Mouse (Mus musculus): ENCODE measurements around the gene Smpd4. TPM values are rescaled to one million over a fixed set of nuclear protein-coding genes. Genes with fewer than 3 reads are reported as not detected.

Smpd4 gene
- polyA plus RNA-seq, 1 experiment from 2014 or later, result 27.5 TPM

DNA sequence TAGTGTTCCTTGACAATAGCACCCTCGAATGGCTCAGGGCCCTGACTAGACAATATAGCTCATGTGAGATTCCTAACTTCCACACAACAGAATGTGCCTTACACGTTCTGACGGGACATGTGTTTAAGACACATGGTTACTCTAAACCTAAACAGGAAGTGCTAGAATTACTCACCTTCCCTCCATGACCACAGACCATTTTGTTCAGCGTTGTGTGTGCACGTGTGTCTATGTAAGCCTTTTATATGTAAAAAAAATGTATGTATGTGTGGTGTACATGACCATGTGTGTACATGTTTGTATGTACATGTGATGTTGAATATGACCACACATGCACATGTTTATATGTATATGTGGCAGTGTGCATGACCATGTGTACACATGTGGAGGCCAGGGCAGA, 2.9 kb upstream of the Smpd4 start:
- Histone ChIP-seq H3K27me3 (replicated peaks) (no peaks in the 10 kb centered on the region), H3K4me1 (replicated peaks) (peaks cover 14% of the 10 kb centered on the region), H3K9ac (no peak overlapping the region), H3K9me3 (no peaks in the 10 kb centered on the region), H3K4me3 (replicated peaks) (no peak overlapping the region), H3K36me3 (no peaks in the 10 kb centered on the region), H3K4me2 (replicated peaks) (no peak overlapping the region), H3K27ac (no peak overlapping the region)
- ATAC-seq, result no peak
- 69% methylated on average over 5 of the region's 5 CpGs for WGBS

DNA sequence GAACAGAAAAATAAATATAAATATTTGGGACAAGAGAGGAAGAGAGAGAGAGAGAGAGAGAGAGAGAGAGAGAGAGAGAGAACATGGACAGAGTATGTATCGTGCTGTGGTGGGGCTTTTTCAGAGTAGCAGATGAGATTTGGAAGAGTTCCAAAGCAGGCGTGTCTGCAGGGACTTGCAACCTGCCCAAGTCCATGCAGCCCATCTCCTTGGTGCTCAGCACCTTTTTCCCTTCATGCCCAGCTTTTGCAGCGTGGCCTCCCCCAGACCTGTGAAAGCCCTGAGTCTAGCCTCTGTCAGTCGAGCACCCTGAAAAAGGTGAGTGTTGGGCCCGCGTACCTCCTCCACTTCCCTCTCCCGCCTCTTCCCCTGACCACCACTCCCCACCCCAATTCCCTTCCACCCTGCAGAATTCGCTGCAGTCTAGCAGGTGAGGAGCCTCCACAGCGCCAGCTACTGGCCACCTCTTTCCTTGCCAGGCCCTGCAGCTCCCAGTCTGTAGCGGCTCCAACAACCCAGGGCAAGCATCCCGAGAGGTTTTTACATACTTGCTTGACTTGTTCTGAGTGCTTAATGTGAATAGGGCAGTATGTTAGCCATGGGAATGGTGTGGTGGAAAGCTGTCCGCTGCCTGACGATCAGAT, 1.1 kb upstream of the Smpd4 start:
- H3K4me1 ChIP-seq (replicated peaks), result peaks cover 14% of the 10 kb centered on the region
- H3K9ac ChIP-seq, result no peak overlapping the region
- H3K27me3 ChIP-seq (replicated peaks), result no peaks in the 10 kb centered on the region
- 15% methylated on average over 13 of the region's 13 CpGs for WGBS
- ATAC-seq, result peak; percentile 65
- H3K4me2 ChIP-seq (replicated peaks), result peak overlapping the region; percentile 30; the same call in 1 of the 2 replicates
- 0 out of 2 replicates have a peak overlapping the region, but pooled peaks have one; percentile 1 for H3K4me3 ChIP-seq (replicated peaks)
- H3K36me3 ChIP-seq, result no peaks in the 10 kb centered on the region
- H3K27ac ChIP-seq, result no peak overlapping the region
- no peaks in the 10 kb centered on the region for H3K9me3 ChIP-seq

DNA sequence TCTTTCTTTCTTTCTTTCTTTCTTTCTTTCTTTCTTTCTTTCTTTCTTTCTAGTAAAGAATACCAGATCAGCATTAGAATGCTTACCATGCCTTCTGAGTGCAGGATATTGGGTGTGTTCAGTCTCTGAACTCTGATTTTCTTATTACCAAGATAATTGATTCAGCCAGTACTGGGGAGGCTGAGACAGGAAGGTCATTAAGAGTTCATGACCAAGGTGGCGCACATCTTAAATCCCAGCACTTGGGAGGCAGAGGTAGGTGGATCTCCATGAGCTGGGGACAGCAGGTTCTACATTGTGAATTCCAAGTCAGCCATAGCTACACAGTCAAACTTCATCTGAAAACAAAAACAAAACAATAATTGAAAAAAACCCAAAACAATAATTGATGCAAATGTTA, 2.8 kb downstream of the Smpd4 start:
- Histone ChIP-seq H3K27me3 (replicated peaks) (no peaks in the 10 kb centered on the region), H3K36me3 (peaks cover 16% of the 10 kb centered on the region), H3K4me3 (replicated peaks) (no peak overlapping the region), H3K27ac (no peak overlapping the region), H3K9me3 (no peaks in the 10 kb centered on the region), H3K4me2 (replicated peaks) (no peak overlapping the region), H3K9ac (no peak overlapping the region), H3K4me1 (replicated peaks) (peaks cover 14% of the 10 kb centered on the region)
- 86% methylated on average over 1 of the region's 1 CpGs for WGBS
- no peak for ATAC-seq

DNA sequence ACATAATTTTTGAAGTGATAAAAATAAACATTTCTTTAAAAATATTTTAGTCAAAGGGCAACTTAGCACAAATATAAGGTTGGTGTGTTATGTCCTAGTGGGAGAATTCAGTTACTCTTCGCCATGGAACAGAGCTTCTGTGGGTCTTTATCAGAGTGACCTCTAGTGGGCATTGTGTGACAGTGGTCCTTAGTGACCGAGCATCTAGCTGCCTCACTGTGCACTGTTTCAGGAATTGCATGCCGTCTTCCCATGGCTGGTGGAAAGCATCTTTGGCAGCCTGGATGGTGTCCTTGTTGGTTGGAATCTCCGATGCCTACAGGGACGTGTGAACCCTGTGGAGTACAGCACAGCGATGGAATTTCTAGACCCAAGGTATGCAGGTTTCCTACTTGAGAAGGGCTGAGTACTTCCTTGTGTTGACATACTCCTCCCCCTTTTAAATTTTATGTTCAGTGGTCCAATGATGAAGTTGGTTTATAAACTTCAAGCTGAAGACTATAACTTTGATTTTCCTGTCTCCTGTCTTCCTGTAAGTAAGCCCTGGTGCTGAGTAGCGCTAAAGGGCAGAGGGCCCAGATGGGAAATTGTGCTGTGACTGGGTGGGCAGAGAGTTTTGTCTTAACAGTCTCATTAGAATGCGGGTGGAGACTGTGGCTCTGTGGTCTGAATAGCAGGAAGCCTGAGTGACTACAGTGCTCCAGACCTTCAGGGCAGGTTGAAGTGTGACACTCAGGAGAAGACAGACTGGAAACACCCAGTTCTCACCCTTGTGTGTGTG, 6.5 kb downstream of the Smpd4 start:
- Histone ChIP-seq H3K36me3 (peaks cover 37% of the 10 kb centered on the region), H3K4me2 (replicated peaks) (no peak overlapping the region), H3K27ac (no peak overlapping the region), H3K4me1 (replicated peaks) (0 out of 2 replicates have a peak, but pooled peaks cover under 1% of the 10 kb centered on the region), H3K9me3 (no peaks in the 10 kb centered on the region), H3K9ac (no peak overlapping the region), H3K27me3 (replicated peaks) (no peaks in the 10 kb centered on the region), H3K4me3 (replicated peaks) (no peak overlapping the region)
- ATAC-seq, result peak; percentile 62; the same call in 1 of the 2 replicates
- 65% methylated on average over 8 of the region's 8 CpGs for WGBS

DNA sequence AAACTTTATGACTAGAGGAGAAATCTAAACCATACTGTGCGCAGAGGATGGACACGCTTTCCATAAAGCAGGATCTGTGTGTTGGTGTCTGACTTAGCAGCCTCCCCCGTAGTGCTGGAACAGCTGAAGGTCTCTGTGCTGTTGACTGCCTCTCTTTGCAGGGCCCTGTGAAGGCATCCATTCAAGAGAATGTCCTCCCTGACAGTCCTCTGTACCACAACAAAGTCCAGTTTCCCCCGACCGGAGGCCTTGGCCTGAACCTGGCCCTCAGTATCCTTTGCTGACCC, 7.1 kb downstream of the Smpd4 start:
- Histone ChIP-seq H3K27me3 (replicated peaks) (no peaks in the 10 kb centered on the region), H3K9me3 (no peaks in the 10 kb centered on the region), H3K4me3 (replicated peaks) (no peak overlapping the region), H3K36me3 (peaks cover 37% of the 10 kb centered on the region), H3K9ac (no peak overlapping the region), H3K4me1 (replicated peaks) (no peaks in the 10 kb centered on the region), H3K4me2 (replicated peaks) (no peak overlapping the region), H3K27ac (no peak overlapping the region)
- WGBS, result 93% methylated on average over 5 of the region's 5 CpGs
- no peak for ATAC-seq

DNA sequence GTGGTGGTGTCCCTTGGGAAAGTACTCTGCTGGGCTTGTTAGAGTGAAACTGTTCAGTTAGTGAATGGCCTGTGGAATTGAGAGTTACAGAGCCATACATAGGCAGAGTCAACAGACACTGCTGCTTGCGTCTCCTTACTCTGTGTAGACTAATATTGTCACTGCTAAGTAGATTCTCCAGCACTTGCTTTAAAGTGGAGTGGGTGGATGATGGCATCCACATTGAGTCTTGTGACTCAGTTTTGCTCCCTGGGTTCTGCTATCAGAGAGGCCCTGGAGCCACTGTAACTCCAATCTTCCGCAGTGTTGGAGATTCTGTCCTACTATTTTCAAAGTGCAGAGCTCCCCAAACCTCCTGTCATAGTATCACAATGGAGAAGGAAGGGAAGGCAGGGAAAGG, 13.4 kb downstream of the Smpd4 start:
- 95% methylated on average over 2 of the region's 2 CpGs for WGBS
- ATAC-seq, result no peak
- peaks cover 23% of the 10 kb centered on the region for H3K36me3 ChIP-seq

DNA sequence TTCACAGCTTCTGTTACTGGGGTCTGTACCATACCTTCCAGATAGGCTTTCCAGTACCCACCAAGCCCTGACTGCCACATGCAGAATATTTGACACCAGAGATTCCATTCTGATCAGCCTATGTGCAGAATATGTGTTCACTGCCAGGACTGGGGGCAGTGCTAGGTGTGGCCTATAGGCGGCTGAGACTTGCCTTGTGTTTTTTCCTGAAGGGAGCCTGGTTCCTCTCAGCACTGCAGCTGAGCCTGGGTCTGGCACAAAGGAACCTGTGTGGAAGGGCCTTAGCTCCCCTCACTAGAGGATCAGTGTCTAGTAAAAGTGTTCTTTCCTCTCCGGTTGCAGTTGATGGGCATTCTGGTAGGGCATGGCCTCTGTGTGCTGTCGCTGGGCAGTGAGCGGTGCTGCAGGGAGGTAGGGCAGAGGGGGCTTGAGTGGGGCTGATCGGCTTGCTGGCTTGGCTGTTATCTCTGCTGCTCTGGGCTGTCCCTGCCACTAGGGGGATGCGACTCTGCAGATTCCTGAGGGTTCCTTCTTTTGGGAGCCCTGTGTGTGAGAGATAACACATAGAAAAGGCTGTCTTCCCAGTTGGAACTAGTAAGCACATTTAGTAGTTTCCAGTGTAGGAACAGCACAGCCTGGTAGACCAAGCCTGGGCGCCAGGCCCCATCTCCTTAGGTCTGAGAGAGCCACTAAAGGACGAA, 14.5 kb downstream of the Smpd4 start:
- Histone ChIP-seq H3K4me3 (replicated peaks) (no peak overlapping the region), H3K4me2 (replicated peaks) (no peak overlapping the region), H3K27me3 (replicated peaks) (no peaks in the 10 kb centered on the region), H3K9ac (no peak overlapping the region), H3K36me3 (peaks cover 25% of the 10 kb centered on the region), H3K4me1 (replicated peaks) (no peaks in the 10 kb centered on the region), H3K9me3 (no peaks in the 10 kb centered on the region), H3K27ac (no peak overlapping the region)
- ATAC-seq, result no peak
- WGBS, result 72% methylated on average over 8 of the region's 8 CpGs

More for the DNA sequence above, 13.4 kb downstream of the Smpd4 start:
- H3K27me3 ChIP-seq (replicated peaks), result no peaks in the 10 kb centered on the region
- no peak overlapping the region for H3K4me3 ChIP-seq (replicated peaks)
- no peak overlapping the region for H3K4me2 ChIP-seq (replicated peaks)
- H3K9me3 ChIP-seq, result no peaks in the 10 kb centered on the region
- H3K9ac ChIP-seq, result no peak overlapping the region
- no peak overlapping the region for H3K27ac ChIP-seq
- H3K4me1 ChIP-seq (replicated peaks), result no peaks in the 10 kb centered on the region

DNA sequence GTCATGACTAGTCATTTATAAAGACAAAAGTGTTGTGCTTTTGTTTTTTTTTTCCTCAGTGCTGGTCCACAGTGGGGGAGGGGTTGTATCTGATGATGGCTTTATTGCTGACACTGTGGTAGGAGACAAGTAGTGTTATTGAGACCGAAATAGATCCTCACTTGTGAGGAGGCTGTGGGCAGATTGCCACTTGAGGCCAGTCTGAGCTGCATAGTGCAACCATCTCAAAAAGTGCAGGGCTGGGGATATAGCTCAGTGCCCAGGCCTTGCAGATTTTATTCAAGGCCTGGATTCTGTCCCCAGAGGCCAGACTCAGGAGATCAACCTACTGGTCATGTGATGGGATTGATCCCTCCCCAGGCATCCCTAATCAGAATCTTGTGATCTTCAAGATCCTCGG, 17.8 kb downstream of the Smpd4 start:
- Histone ChIP-seq H3K4me2 (replicated peaks) (no peak overlapping the region), H3K27ac (no peak overlapping the region), H3K4me1 (replicated peaks) (no peaks in the 10 kb centered on the region), H3K4me3 (replicated peaks) (no peak overlapping the region), H3K9ac (no peak overlapping the region), H3K27me3 (replicated peaks) (no peaks in the 10 kb centered on the region), H3K9me3 (no peaks in the 10 kb centered on the region), H3K36me3 (peaks cover 34% of the 10 kb centered on the region)
- 90% methylated on average over 2 of the region's 2 CpGs for WGBS
- no peak for ATAC-seq

DNA sequence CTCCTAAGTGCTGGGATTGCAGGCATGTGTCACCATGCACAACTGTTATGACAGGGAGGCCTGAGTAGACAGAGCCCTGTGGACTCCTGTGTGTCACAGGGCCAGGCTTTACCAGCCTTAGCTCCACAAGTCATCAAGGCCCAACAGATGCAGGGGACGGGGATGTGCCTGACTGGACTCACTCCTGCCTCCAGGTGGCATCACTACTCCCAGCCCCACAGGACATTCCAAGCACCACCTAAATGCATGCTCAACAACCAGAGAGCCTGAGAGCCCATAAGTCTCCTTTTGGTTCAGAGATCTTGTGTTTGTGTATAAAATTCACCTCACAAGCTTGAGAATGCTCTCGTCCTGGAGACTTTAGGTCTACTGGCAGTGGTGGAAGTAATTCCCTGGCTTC, 18.5 kb downstream of the Smpd4 start:
- no peak overlapping the region for H3K4me2 ChIP-seq (replicated peaks)
- no peak overlapping the region for H3K9ac ChIP-seq
- 75% methylated on average over 2 of the region's 2 CpGs for WGBS
- no peak overlapping the region for H3K4me3 ChIP-seq (replicated peaks)
- H3K27ac ChIP-seq, result no peak overlapping the region
- peaks cover 34% of the 10 kb centered on the region for H3K36me3 ChIP-seq
- no peaks in the 10 kb centered on the region for H3K9me3 ChIP-seq
- no peaks in the 10 kb centered on the region for H3K4me1 ChIP-seq (replicated peaks)
- H3K27me3 ChIP-seq (replicated peaks), result no peaks in the 10 kb centered on the region
- no peak for ATAC-seq

DNA sequence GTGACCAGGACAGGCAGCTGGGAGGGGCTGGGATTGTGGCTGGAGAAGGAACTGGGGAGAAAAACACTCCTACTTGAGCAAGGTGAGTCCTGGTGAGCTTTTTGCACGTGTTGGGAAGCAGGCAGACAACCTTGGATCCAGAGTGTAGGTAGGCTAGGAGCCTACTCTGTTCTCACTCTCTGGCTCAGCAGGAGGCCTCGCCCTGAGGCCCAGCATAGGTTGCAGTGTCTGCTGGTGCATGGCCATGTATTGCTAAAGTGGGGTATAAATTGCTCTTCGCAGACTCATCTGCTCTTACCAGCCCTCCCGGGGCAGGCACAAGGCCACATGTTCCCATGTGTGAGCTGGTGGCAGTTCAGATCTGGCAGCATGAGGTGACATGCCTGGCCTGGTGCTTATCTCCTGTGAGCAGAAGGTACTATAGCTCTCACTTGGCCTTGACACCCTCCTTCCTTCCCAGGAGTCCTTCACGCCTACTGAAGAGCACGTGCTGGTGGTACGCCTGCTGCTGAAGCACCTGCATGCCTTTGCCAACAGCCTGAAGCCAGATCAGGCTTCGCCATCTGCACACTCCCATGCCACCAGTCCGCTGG, 19.0 kb downstream of the Smpd4 start:
- no peaks in the 10 kb centered on the region for H3K9me3 ChIP-seq
- ATAC-seq, result peak; percentile 69
- no peak overlapping the region for H3K9ac ChIP-seq
- H3K4me2 ChIP-seq (replicated peaks), result no peak overlapping the region
- no peak overlapping the region for H3K4me3 ChIP-seq (replicated peaks)
- H3K4me1 ChIP-seq (replicated peaks), result no peaks in the 10 kb centered on the region
- H3K36me3 ChIP-seq, result peaks cover 35% of the 10 kb centered on the region
- H3K27me3 ChIP-seq (replicated peaks), result no peaks in the 10 kb centered on the region
- 87% methylated on average over 9 of the region's 9 CpGs for WGBS
- H3K27ac ChIP-seq, result no peak overlapping the region

DNA sequence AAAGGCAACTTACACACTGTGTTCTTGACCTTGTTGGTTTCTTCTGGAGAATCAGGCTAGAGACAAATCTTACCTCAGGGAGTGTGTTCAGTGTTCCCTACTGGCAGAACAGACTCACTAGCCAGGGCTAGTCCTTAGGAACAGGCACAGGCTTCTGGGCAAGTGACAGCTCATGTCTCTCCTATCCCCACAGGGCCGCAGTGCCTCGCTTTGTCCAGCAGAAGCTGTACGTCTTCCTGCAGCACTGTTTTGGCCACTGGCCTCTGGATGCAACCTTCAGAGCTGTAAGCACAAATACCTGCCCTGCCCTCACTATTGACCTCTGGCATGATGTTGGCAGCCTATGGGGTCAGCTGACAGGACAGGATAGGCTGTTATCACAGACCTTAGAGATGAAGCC, 19.9 kb downstream of the Smpd4 start:
- H3K9ac ChIP-seq, result no peak overlapping the region
- no peaks in the 10 kb centered on the region for H3K27me3 ChIP-seq (replicated peaks)
- no peak for ATAC-seq
- H3K4me2 ChIP-seq (replicated peaks), result no peak overlapping the region
- no peaks in the 10 kb centered on the region for H3K4me1 ChIP-seq (replicated peaks)
- WGBS, result 89% methylated on average over 3 of the region's 3 CpGs
- H3K9me3 ChIP-seq, result no peaks in the 10 kb centered on the region
- H3K36me3 ChIP-seq, result peaks cover 35% of the 10 kb centered on the region
- H3K4me3 ChIP-seq (replicated peaks), result no peak overlapping the region
- H3K27ac ChIP-seq, result no peak overlapping the region

DNA sequence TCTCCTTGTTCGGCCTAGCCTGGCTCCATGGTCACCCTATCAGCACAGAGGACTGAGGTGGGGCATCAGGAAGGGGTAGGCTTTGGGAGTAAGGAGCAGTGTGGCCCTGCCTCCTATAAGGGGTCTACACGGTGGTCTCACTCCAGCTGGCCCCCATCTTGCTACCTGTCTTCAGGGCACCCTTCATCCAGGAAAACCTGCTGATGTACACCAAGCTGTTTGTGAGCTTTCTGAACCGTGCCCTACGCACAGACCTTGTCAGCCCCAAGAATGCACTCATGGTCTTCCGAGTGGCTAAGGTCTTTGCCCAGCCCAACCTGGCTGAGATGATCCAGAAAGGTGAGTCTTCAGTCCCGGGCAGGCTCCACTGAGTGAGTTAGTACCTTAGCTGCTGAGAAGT, 20.8 kb downstream of the Smpd4 start:
- no peak overlapping the region for H3K27ac ChIP-seq
- no peaks in the 10 kb centered on the region for H3K27me3 ChIP-seq (replicated peaks)
- H3K4me1 ChIP-seq (replicated peaks), result no peaks in the 10 kb centered on the region
- no peaks in the 10 kb centered on the region for H3K9me3 ChIP-seq
- no peak for ATAC-seq
- peaks cover 35% of the 10 kb centered on the region for H3K36me3 ChIP-seq
- H3K9ac ChIP-seq, result no peak overlapping the region
- H3K4me3 ChIP-seq (replicated peaks), result no peak overlapping the region
- no peak overlapping the region for H3K4me2 ChIP-seq (replicated peaks)
- 94% methylated on average over 6 of the region's 6 CpGs for WGBS

All from intestine, embryonic 15.5 days (tissue).